Mouse (Mus musculus) kidney, adult 11 months (tissue): ENCODE data around the gene Dchs2.

Experiments
- DNase-seq: peaks from one replicate; pipeline ENCODE4 v3.0.0; 2022

Dchs2 gene

GRCm38 (mm10) chr3:83266009-83266408 lies 138.3 kb downstream of the Dchs2 start:
- DNase-seq: no peak

GRCm38 (mm10) chr3:83270228-83270627 lies 142.5 kb downstream of the Dchs2 start:
- no peak for DNase-seq

GRCm38 (mm10) chr3:83270982-83271381 lies 143.2 kb downstream of the Dchs2 start:
- no peak for DNase-seq

GRCm38 (mm10) chr3:83273555-83274244 lies 146.0 kb downstream of the Dchs2 start:
- peak; percentile 18 for DNase-seq

GRCm38 (mm10) chr3:83275703-83276102 lies 148.0 kb downstream of the Dchs2 start:
- no peak for DNase-seq

- DNase-seq: no peak
These were observed 156.1 kb downstream of the Dchs2 start for GRCm38 (mm10) chr3:83283882-83284281.

GRCm38 (mm10) chr3:83286975-83287405 lies 159.2 kb downstream of the Dchs2 start:
- DNase-seq: peak; percentile 22

GRCm38 (mm10) chr3:83288118-83288840 lies 160.5 kb downstream of the Dchs2 start:
- no peak for DNase-seq

GRCm38 (mm10) chr3:83290482-83290881 lies 162.7 kb downstream of the Dchs2 start:
- no peak for DNase-seq

- no peak for DNase-seq
These were observed 163.2 kb downstream of the Dchs2 start for GRCm38 (mm10) chr3:83290953-83291352.

- no peak for DNase-seq
These were observed 172.1 kb downstream of the Dchs2 start for GRCm38 (mm10) chr3:83299783-83300382.

GRCm38 (mm10) chr3:83303876-83304275 lies 176.1 kb downstream of the Dchs2 start:
- DNase-seq: no peak

GRCm38 (mm10) chr3:83345928-83346327 lies 218.2 kb downstream of the Dchs2 start:
- DNase-seq: no peak

GRCm38 (mm10) chr3:83368500-83369068 lies 240.8 kb downstream of the Dchs2 start:
- DNase-seq: no peak

- DNase-seq: no peak
These were observed 242.1 kb downstream of the Dchs2 start for GRCm38 (mm10) chr3:83369871-83370270.

GRCm38 (mm10) chr3:83374333-83374732 lies 246.6 kb downstream of the Dchs2 start:
- no peak for DNase-seq

- no peak for DNase-seq
These were observed 249.1 kb downstream of the Dchs2 start for GRCm38 (mm10) chr3:83376834-83377233.
